Mouse (Mus musculus) layer of hippocampus, postnatal 14 days (tissue): ENCODE data around the gene Dgkz. TPM values are rescaled to one million over a fixed set of nuclear protein-coding genes. Genes with fewer than 3 reads are reported as not detected.
A peak's percentile ranks its signal among the peaks of the same experiment; 100 is the strongest.

Experiments
- DNase-seq, 2 experiments: peaks; one replicate each; pipeline ENCODE4 v3.0.0; 2021 to 2022; ENCODE audit warnings: low spot score in 2 of 2, mixed read lengths in 1 of 2
- total RNA-seq, 2 experiments: library from RNA; stranded (reverse); gene quantifications; 2 replicates each; pipeline ENCODE4 v1.2.3; 2021

Gene Dgkz
- total RNA-seq, 2 experiments from 2014 or later: 391 to 416 TPM

DNA sequence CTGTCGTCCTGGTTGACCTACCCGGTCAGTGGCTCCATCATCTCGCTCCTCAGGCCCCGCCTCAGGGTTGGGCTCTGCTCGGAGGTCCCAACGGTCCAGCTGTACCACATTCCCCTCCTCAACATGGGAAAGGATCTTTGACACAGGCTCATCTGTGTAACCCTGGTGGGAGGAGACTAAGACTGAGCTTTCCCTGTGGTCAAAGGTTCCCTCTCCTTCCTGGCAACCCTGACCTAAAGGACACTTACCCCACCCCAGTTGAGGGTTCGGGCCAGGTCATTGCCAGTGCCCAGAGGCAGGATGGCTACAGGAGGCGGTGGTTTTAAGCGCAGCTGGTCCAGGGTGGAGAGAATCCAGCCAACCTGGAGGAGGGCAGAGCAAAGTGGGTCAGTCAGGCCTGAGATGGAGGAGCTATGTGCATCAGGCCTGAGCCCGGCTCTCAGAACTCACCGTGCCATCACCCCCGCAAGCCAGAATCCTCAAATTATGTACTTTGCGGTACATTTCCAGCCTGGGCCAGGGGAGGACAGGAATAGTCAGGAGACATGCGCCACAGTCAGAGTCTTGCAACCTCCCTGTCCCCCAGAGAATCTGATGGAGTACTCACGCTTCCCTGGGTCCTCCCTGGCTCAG is 36.2 kb downstream of the Dgkz start:
- no peak for DNase-seq

DNA sequence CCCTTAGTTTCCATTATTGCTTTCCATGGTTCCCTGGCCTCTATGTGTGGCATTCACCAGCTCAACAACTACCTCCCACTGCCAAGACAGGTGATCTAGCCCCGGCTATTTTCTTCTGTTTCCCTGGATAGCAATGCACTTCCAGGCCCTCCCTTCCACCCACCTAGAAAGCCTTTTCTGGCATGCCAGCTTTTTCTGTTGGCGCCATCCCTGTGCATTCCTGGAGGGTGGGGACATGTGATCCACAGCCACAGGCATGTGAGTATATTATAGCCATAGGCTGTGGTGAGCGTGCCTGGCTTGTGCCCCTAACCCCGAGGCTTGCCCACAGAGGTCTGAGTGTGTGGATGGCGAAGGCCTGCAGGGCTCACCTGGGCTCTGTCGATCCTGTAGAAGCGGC is 39.5 kb downstream of the Dgkz start:
- DNase-seq: no peak

DNA sequence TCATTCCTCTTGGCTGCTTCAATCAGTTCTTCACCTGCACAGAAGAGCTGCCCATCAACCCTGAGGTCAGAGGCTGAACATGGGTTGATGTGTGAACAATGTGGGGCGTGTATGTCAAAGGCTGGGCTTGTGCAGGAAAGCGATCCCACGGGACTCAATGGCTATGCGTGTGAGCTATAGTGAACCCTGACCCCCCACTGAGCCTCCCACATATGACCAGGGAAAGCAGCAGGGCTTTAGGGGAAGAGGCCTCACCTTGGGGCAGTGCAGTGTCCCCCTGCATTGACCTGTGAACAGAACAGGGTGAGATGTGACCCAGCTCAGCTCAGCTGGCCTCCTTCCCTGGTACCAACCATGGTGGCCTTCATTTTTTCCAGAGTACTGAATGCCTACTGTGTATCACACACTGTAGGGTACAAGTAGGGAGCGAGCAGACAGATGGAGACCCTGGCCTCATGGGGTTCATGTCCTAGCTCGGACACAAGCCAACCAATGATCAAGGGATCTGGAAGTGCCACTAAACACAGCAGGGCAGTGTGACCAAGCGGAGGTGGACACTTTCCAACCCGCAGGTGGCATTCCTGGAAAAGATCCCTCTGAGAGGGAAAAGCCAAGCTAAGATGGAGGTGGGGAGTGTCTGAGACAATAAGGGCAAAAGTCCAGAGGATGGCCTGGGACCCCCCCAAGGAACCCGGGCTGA is 40.7 kb downstream of the Dgkz start:
- DNase-seq: no peak

DNA sequence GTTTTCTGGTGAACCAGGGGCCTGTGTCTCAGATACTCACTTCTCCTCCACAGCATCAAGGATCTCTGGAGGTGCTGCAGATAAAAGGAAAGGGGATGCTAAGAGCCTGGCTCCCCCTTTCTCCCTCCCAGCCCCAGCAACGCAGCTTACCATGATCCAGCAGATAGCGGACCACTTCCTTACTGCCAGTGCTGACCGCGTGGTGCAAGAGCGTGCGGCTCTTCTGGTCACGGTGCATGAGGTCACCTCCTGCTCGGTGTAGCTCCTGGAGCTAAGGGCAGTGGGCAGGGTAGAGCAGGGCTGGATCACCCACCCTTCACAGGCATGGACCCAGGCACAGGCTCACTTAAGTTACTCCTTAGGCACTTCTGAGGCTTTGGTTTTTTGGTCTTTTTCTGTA is 41.6 kb downstream of the Dgkz start:
- DNase-seq: no peak

DNA sequence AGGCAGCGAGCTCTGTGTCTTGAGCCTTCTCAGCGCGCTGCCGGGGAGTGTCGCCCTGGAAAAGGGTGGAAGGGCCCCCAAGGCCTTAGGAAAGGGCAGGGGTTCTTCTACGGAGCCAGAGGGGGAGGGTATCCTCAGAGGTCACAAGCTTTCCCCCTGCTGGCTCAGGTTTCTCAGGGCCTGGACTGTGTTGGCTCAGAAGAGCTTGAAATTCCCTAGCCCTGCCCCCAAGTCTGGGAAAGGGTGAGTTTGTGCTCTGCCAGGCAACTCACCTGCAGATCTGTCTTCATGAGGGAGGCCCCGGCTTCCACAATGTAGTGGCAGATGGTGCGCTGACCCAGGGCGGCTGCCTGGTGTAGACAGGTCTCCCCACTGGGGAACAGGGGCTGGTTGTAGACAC is 42.2 kb downstream of the Dgkz start:
- no peak for DNase-seq

DNA sequence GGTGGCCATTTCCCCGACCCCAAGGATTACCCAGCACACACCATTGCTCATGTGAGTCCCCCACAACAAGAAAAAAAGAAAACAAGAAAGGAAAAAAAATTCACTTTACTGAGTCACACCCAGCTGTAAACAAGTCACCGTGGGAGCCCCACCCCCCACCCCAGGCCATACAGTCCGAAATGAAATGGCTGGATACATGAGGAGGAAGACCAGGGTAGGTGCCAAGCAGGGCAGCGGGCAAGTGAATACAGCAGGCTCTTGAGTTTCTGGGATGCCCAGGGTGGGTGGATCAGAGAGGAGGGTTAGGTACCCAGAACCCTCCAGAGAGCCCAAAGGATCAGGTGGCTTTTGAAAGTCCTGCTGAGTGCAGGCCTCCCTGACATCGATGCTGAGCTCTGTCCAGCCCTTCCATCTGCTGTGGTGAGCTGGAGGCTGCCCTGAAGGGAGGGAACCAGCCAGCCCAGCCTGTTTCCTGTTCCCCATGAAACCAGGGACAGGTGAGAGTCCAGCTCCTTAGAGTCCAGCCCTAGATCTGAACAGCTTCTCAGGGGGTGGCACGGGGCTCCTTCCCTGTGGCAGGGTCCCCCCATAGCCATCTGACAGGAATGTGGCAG is 42.8 kb downstream of the Dgkz start:
- no peak for DNase-seq

DNA sequence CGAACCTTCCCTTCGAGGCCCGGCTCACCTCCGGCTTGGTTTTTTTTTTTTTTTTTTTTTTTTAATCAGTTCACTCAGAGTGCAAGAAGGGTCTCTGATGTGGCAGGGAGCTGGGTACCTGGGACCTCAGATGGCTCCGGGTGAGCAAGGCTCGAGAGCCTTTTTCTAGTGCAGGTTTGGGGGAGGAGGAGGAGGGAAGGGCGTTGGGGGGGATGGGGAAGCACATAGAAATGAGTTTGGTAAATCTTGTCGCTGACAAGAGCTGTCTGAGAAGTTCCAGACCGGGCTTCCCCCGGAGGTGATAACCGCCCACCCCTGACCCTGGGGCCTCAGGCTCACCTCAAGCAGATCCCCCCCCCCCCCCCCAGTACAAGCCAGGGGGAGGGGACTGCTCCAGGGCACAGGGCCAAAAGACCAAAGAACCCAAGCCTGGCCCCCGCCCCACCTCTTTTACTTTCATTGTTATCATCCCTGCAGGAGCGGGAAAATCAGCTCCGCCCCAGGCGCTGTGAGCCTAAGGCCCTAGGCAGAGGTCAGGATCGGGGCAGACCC is 43.4 kb downstream of the Dgkz start, which contains the start of gene Mdk:
Gene Mdk, minus strand, starts transcription at position 138 of the 552 bp plus-strand sequence.
- DNase-seq: no peak

DNA sequence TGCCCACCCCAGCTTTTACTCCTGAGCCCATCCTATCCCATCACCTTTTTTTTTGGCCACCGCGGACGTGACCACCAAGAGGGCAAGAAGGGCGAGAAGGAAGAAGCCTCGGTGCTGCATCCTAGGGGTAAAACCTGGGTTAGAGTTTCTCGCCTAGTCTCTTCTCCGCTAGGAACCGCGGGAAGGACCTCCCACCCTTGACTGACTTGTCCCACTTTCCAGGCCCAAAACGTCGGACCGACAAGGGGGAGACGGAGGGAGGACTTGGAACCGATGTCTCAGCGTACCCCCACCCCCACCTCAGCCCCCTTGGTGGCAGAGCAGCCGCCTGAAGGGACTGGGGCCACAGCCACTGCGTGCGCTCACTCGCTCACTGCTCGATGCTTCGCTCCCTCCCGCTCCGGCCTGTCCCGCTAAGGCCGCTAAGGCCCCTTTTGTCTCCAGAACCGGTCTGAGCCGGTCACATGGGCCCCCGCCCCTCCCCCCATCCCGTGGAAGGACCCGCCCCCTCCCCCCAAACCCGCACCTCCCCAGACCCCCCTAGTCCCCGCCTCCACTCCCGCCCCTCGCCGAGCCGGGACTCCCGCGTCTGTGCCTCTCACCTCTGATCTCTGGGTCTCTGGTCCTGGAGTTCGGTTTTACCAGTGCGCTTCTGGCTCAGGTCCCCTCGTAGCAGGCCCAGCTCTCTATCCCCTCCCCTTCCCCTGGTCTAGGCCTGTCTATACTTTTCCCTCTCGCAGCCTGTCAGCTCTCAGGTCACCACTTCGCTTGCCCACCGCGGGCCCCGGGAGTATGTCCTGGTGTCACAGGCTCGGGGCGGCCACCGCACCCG is 44.1 kb downstream of the Dgkz start:
- DNase-seq: no peak

DNA sequence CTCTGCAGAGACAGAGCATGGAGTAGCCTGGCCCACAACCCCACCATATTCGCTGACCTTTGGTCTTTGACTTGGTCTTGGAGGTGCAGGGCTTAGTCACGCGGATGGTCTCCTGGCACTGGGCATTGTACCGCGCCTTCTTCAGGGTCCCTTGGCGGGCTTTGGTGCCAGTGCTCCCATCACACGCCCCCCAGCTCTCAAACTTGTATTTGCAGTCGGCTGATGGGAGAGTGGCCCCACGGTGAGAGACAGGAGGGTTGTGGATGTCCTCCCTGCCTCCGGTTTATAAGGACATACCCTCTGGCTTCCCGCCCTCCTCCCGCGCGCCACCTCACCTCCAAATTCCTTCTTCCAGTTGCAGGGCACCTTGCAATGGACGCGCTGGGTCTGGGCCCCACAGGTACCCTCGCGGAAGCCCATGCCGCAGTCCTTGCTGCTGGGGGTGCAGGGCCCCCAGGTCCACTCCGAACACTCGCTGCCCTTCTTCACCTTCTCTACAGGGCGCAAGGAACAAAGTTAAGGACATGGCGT is 44.8 kb downstream of the Dgkz start:
- DNase-seq: no peak

DNA sequence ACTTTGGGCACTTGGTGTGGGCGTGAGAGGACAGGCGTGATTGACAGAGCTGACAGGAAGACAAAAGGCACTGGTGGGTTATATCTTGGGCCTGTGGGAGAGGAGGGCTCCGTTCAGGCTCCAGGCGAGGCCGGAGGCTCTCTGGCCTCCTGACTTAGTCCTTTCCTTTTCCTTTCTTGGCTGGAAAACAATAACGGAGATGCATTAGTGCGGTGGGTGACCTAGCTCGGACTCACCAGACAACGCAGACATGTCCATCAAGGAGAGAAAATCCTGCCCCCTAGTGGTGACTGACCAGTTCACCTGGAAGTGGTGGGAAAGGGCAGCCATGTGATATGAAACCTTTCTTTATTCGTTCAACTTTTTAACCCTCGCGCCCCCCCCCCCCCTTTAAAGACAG is 45.7 kb downstream of the Dgkz start:
- peak in 1 of 2 experiments; percentile 59 for DNase-seq

DNA sequence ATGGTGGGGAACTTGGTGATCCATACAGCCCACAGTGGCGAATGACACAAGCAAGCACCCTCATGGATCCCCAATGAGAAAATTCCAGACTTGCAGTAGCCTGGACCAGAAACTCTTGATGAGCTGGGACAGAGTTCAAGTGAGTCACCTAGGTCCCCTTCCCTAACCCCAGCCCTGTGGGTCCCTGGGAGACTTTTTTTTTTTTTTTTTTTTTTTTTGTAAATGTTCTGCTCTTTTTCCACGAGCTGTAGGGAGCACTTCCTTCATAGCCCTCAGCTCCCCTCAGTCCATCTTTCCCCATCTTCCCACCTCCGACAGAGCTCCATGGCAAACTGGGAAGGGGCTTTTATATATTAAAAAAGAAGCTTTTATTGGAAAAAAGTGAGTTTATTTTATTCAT is 46.2 kb downstream of the Dgkz start:
- no peak for DNase-seq

DNA sequence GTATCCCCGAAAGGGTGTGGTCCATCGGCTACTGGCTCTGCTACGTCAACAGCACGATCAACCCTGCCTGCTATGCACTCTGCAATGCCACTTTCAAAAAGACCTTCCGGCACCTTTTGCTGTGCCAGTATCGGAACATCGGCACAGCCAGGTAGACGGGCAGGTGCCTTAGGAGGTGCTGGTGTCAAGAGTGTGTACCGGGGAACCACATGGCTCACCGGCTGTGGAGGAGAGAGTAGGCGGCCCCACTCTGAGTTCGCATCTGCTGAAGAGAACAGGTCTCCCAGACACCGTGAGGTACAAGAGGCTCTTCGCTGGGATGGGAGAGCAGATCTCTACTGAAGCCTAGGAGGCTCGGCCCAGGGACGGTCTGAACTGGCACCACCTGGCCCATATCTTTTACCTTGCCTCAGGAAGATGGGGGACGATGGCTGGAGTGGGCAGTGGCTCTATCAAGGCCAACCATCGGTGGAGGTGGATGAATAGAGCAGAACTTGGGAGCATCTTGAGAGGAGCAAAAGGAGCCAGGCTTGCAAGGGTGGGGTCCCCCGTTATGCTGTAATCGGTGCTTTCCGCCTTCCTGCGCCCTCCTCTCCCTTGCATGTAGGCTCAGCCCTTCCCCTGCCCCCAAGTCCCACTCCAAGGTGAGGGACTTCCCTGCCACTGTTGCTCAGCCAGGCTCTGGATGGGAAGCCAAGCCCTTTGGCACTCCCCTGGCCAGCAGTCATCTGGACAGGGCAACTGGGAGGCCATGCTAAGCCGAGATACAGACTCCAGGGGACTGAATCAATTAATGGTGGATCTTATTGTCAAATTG is 46.9 kb downstream of the Dgkz start:
- DNase-seq: no peak

DNA sequence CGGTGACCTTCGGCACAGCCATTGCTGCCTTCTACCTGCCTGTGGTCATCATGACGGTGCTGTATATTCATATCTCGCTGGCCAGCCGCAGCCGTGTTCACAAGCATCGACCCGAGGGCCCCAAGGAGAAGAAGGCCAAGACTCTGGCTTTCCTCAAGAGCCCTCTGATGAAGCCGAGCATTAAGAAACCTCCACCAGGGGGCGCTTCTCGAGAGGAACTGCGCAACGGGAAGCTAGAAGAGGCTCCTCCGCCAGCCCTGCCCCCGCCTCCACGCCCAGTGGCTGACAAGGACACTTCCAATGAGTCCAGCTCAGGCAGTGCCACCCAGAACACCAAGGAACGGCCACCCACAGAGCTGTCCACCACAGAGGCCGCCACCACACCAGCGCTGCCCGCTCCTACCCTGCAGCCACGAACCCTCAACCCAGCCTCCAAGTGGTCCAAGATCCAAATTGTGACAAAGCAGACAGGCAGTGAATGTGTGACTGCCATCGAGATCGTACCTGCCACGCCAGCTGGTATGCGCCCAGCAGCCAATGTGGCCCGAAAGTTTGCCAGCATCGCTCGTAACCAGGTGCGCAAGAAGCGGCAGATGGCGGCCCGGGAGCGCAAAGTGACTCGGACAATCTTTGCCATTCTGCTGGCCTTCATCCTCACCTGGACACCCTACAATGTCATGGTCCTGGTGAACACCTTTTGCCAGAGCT is 47.7 kb downstream of the Dgkz start:
- peak; percentile 69 to 80 for DNase-seq

DNA sequence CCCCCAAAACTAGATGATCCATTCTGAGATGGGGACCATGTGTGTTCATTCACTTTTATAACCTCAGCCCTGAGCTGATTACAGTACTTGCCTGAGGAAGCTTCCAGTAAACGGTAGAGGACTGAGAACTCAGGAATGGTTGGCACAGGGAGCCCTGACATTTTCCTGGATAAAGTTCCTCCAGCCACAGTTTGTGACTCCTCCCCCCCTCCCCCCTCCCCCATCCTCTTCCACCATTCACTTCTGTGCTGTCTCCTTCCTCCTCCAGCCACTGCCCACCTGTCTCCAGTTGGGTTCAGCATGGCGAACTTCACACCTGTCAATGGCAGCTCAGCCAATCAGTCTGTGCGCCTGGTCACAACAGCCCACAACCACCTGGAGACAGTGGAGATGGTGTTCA is 48.7 kb downstream of the Dgkz start, which contains the start of gene Chrm4:
Gene Chrm4, plus strand, starts transcription at position 301 of the 400 bp plus-strand sequence.
- DNase-seq: no peak

DNA sequence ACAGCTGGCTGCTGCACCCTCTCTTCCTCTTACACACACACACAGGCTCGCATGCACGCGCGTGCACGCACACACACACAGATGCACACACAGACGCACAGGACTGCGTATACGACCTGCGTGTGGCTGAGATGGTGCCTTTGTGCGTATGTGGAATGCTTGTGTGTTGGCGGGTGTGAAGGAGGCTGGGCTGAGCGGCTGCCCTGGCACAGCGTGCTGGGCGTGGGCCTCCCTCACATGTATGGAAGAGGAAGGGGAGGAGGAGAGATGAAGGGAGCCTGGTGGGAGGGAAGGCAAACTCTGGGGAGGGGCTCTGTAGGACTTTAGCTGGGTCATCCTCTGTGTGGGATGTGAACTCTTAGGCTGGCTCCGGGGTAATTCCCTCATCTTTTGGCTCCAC is 50.2 kb downstream of the Dgkz start:
- DNase-seq: no peak

DNA sequence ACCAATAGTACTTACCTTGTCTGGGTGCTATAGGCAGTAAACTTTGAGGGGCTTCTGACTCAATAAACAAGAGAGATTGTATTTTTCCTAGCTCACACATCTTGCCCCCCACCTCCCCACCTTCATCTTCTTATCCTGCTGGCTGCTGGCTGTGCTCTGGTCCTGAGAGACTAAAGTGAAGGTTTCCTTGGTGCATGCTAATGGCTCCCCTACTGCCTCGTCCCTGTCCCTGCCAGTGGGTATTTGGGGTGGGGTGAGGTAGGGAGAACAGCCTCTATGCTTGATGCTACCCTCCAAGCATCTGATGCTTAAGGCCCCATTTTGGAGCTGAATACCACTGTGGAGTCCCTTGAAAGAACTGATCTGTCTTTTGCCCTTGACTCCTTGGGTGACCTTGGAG is 50.9 kb downstream of the Dgkz start:
- no peak for DNase-seq

DNA sequence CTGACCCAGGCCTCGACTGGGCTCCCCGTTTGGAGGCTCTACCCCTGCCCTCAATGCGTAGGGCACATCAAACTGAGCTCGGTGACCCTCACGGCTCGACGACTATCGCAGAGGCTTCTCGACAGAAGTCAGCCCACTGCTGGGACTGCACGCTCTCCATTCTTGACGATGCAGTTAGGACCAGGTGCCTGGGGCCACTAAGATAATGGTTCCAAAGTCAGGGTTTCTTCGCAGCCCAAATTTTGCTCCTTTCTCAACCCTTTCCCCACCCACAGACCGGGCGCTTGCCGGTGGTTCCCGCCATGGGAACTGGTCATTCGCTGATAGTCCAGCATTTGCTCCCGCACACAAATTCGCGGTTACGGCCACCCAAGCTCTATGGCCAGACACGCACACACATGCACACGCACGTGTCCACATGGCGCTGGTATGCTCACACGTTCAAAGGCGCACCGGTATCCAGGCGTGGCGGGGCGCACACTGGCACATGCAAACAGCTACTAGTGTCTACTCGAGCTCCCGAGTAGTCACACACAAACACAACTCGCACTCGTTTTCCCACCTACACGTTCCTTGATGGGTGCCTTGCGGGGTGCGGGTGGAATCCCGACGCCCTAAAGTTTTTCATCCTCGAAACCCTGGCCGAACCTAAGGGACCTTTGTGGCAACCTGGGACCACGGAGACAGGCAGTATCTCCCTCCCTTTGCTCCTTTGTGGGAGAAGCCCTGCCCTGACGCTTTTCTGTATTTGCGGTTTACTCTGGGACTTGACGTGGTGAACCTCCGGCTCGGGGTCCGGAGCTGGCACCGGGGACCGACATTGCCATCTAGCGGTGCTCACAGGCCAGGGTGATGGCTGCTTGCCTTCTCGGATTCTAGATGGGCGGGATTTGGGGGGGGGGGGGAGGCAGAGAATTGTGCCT is 52.0 kb downstream of the Dgkz start:
- DNase-seq: peak; percentile 74 to 79
